Mouse (Mus musculus) E14TG2a.4 (cell line): ENCODE data around the gene Sod3.

Source experiments
- H3K27me3 ChIP-seq: 2 replicates; pipeline ENCODE4 v1.6.1; 2014; ENCODE audit warnings: low read length, control low read depth; ENCODE audit not compliant: insufficient read depth
- H3K36me3 ChIP-seq: 2 replicates; pipeline ENCODE4 v1.6.1; 2014; ENCODE audit warnings: low read length, control low read depth; ENCODE audit not compliant: insufficient read depth
- H3K4me1 ChIP-seq: replicated peaks from 2 replicates; pipeline ENCODE4 v1.6.1; 2014; ENCODE audit warnings: low read depth, low read length, control low read depth
- H3K4me3 ChIP-seq: replicated peaks from 2 replicates; pipeline ENCODE4 v1.5.1; 2014; ENCODE audit warnings: mild to moderate bottlenecking, low read length
- H3K9me3 ChIP-seq: 2 replicates; pipeline ENCODE4 v1.6.1; 2014; ENCODE audit warnings: low read length, control low read depth
- CTCF ChIP-seq: conservative IDR thresholded peaks from 2 replicates; pipeline ENCODE4 v1.5.1; 2014; ENCODE audit warnings: low read length
- NANOG ChIP-seq: IDR thresholded peaks from 2 replicates; pipeline ENCODE4 v1.6.1; 2014; ENCODE audit warnings: borderline replicate concordance, low read length, mixed read lengths
- POU5F1 ChIP-seq: IDR thresholded peaks from 2 replicates; pipeline ENCODE4 v1.6.1; 2014; ENCODE audit warnings: low read length, borderline replicate concordance

The Sod3 gene

DNA sequence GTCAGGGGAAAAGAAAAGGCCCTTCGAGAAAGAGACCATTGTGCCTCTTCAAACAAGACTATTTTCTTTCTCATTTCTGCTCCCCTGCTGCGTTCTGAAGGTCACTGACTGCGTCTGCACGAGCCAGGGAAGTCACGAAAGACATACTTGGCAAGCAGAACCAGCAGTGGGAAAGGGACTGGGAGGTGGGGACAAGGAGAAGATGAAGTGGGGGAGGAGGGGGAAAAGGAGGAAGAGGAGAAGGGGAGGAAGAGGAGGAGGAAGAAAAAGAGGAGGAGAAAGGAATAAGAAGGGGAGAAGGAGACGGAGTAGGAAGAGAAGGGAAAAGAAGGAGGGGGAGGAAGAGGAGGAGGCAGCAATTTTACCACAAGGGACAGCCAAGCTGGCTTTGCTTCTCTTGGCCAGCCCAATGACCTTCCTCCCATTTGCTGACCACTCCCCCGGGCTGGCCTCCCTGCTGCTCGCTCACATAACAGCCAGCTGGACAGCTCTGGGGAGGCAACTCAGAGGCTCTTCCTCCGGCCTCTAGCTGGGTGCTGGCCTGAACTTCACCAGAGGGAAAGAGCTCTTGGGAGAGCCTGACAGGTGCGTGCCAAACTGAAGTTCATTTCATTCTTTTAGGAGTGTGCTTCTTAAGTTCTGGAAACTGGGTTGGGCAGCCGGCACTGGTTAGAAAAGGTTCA, at the start of gene Sod3:
TSS of gene Sod3 (plus strand) at position 324 of the 683 bp plus-strand sequence.
- H3K36me3 ChIP-seq: no peaks in the 10 kb centered on the region
- peaks cover 7% of the 10 kb centered on the region; the same call in 1 of the 2 replicates for H3K4me1 ChIP-seq
- H3K9me3 ChIP-seq: no peaks in the 10 kb centered on the region
- H3K4me3 ChIP-seq: no peak within 1 kb of the TSS
- no peak for TF ChIP-seq CTCF
- no peak for TF ChIP-seq NANOG
- no peak for TF ChIP-seq POU5F1
- peaks cover 54% of the 10 kb centered on the region for H3K27me3 ChIP-seq

DNA sequence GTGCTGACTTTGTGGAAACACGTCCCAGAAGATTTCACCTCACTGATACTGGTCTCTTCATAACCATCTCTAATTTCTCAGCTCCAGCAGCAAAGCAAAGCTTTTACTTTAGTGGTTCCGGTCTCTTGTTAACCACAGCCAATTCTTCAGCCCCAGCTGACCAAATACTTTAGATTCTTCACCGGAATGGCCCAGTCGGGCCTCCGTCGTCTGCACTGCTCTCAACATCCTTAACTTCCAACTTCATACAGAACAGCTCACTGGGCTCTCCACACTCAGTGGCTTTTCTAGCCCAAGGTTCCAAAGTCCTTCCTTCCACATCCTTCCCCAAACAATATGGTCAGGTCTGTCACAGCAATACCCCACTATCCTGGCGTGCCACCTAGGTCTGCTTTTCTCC, 46.7 kb upstream of the Sod3 start:
- H3K4me3 ChIP-seq: no peak overlapping the region
- H3K9me3 ChIP-seq: no peaks in the 10 kb centered on the region
- no peaks in the 10 kb centered on the region for H3K4me1 ChIP-seq
- H3K27me3 ChIP-seq: no peaks in the 10 kb centered on the region; the same call in 1 of the 2 replicates
- no peak for TF ChIP-seq NANOG
- no peak for TF ChIP-seq CTCF
- TF ChIP-seq POU5F1: no peak
- H3K36me3 ChIP-seq: no peaks in the 10 kb centered on the region

DNA sequence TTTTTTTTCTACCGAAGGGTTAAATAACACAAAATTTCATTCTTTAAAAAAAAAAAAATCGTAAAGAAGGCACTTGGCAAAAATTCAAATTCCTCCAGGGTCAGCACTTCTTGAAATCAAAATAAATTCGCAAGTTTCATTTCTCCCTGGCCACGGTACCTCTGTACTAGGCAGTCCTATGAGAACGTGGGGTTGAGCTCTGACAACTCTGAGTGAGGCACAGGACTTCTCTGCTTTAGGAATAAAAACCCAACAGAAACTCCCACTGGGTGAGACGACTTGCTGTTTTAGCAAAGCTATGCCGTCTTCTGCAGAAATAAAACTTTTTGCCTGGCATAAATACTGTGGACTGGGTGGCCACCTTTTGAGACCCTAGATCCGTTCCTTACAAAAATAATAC, 44.1 kb upstream of the Sod3 start:
- H3K27me3 ChIP-seq: no peaks in the 10 kb centered on the region; the same call in 1 of the 2 replicates
- no peaks in the 10 kb centered on the region for H3K36me3 ChIP-seq
- TF ChIP-seq CTCF (no peak), NANOG (no peak), POU5F1 (no peak)
- H3K9me3 ChIP-seq: no peaks in the 10 kb centered on the region
- no peaks in the 10 kb centered on the region for H3K4me1 ChIP-seq
- no peak overlapping the region for H3K4me3 ChIP-seq

DNA sequence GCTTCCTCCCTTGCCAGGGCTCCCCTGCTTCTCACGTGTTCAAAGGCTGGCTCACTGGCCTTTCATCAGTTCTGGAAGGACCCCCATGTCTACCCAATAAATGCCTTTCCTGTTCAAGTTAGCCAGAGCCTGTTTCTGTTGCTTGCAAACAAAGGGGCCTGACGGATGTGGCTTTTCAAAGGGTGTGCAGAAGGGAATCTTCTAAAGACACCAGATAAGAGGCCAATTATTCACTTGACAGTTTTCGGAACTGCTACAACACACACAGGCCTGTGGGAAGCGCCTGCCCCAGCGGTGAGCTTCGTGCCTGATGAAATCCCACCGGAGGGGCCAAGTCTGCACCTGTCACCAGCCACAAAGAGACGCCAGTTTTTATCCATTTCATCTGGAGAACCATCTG, 31.5 kb upstream of the Sod3 start:
- H3K27me3 ChIP-seq: no peaks in the 10 kb centered on the region
- H3K4me1 ChIP-seq: no peaks in the 10 kb centered on the region
- H3K9me3 ChIP-seq: peaks cover 12% of the 10 kb centered on the region; the same call in 1 of the 2 replicates
- H3K4me3 ChIP-seq: no peak overlapping the region
- H3K36me3 ChIP-seq: no peaks in the 10 kb centered on the region
- TF ChIP-seq CTCF (no peak), POU5F1 (no peak), NANOG (no peak)

DNA sequence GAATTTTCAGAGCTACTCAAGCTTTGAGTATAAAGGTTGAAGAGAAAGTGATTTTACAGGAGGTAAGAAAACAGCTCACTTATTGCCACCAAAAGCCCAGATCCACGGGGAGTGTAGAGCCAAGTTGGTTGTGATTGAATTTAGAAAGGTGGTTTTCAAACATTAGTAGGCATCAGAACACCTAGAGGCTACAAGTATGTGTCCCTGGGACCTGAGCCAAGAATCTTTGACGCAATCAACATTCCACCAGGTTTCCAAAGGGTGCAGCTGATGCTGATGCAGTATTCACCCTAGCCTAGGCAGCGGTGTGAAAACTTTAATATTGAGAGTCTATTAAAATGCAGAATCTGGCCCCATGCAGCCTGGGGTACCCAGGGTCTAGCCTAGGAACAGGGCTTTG, 28.0 kb upstream of the Sod3 start:
- H3K36me3 ChIP-seq: no peaks in the 10 kb centered on the region
- no peaks in the 10 kb centered on the region for H3K27me3 ChIP-seq
- no peaks in the 10 kb centered on the region for H3K4me1 ChIP-seq
- TF ChIP-seq POU5F1 (no peak), NANOG (no peak), CTCF (no peak)
- no peak overlapping the region for H3K4me3 ChIP-seq
- H3K9me3 ChIP-seq: peaks cover 6% of the 10 kb centered on the region; the same call in 1 of the 2 replicates

DNA sequence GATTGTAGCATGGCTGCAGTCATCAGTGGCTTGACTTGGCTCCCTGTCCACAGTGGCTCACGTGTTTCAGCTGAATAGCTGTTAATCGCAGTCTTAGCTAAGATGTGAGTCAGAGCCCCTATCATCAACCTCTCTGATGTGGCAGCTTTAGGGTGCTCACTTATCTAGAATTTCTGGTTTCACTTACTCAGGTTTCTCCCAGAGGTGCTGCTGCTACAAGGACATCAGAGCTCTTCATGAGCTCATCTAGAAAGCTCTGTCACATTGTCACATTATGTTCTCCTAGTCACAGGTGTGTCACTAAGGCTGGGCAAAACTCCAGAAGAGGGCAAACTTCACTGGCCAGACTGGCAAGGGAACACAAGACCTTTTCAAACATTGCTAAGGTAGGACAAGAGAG, 24.5 kb upstream of the Sod3 start:
- Histone ChIP-seq H3K4me3 (no peak overlapping the region), H3K4me1 (no peaks in the 10 kb centered on the region), H3K9me3 (0 out of 2 replicates have a peak, but pooled peaks cover 2% of the 10 kb centered on the region), H3K36me3 (no peaks in the 10 kb centered on the region), H3K27me3 (no peaks in the 10 kb centered on the region)
- no peak for TF ChIP-seq POU5F1

DNA sequence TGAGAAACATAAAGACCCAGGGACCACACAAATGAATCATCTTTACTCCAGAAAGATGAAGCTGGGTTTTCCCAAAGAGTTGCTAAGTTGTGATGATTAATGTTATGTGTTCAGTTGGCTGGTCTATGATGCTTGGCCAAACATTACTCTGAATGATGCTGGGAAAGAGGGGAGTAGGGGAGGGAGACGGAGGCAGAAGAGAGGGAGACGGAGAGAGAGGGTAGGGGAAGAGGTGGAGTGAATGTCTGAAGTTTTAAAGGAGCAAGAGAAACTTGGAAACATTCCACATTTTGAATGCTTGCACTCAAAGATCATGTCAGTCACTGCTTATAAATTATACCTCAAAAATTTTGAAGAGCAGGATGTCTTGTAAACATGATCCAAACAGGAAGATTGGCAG, 16.7 kb upstream of the Sod3 start:
- Histone ChIP-seq H3K4me1 (no peaks in the 10 kb centered on the region), H3K27me3 (peaks cover under 1% of the 10 kb centered on the region; the same call in 1 of the 2 replicates), H3K36me3 (no peaks in the 10 kb centered on the region), H3K4me3 (no peak overlapping the region), H3K9me3 (peaks cover 13% of the 10 kb centered on the region)
- TF ChIP-seq NANOG: no peak
- no peak for TF ChIP-seq CTCF

DNA sequence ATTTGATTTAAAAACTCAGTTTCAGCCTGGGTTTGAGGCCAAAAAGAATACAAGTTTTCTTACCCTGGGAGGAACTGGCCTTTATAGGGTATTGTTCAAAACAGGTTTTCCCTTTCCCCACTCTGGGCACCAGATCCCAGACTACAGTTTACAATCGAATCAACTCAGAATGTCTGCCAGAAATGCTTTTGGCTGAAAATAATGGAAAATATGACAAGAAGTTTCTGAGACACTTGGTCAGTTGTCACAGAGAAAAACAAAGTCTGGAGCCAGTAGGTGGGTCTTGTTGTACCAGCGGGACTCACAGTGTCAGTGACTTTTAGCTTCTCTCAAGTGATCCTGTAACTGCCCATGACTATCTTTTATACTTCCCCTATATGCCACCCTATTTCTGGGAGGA, 13.1 kb upstream of the Sod3 start:
- H3K4me3 ChIP-seq: no peak overlapping the region
- no peaks in the 10 kb centered on the region for H3K4me1 ChIP-seq
- no peaks in the 10 kb centered on the region for H3K36me3 ChIP-seq
- TF ChIP-seq NANOG (no peak), CTCF (no peak), POU5F1 (no peak)
- H3K27me3 ChIP-seq: peaks cover 8% of the 10 kb centered on the region
- no peaks in the 10 kb centered on the region for H3K9me3 ChIP-seq

DNA sequence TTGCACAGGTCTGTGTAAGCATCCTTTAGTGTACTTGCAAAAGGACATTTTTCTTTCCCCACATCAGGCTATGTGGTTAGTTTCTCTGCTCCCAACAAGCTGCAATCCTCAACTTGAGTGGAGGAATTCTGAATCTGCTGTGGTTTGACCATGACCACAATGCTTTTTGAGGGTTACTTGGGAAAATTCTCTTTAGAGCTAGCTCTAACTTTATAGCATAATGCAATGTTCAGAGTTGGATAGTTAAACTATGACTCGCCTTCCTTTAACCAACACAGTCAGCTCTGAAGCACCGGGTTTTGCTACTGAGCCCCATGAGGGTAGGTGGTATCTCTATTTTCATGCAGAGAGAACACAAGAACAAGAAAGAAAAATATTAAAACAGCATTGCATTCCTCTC, 12.0 kb upstream of the Sod3 start:
- no peak overlapping the region for H3K4me3 ChIP-seq
- H3K36me3 ChIP-seq: no peaks in the 10 kb centered on the region
- no peaks in the 10 kb centered on the region for H3K4me1 ChIP-seq
- peaks cover 8% of the 10 kb centered on the region for H3K27me3 ChIP-seq
- no peaks in the 10 kb centered on the region for H3K9me3 ChIP-seq
- no peak for TF ChIP-seq NANOG
- TF ChIP-seq POU5F1: no peak
- TF ChIP-seq CTCF: no peak
